8 mouse cellular contexts compared by ENCODE assay signal in genomic region chr12:12941129-12941504, GRCm38 (mm10). TPM values are rescaled to one million over a fixed set of nuclear protein-coding genes. Genes with fewer than 3 reads are reported as not detected.
DNase-seq lines count a peak whose midpoint lies in the region; ATAC-seq and TF ChIP-seq lines count a peak whose summit lies in the region.

No protein-coding gene starts in this region.

- H3K9me3 ChIP-seq in forebrain, embryonic 13.5 days (replicated peaks): no peaks in the 10 kb centered on the region
- no peaks in the 10 kb centered on the region for H3K9me3 ChIP-seq in intestine, postnatal 0 days (ENCODE audit: control insufficient read depth)
- H3K9me3 ChIP-seq in midbrain, embryonic 12.5 days: no peaks in the 10 kb centered on the region

- peak overlapping the region; percentile 62 for H3K4me3 ChIP-seq in lung, adult 2 months (replicated peaks; ENCODE audit: extremely low read depth, low read depth, low read length)
- H3K4me3 ChIP-seq in bone marrow macrophage, adult 2 months (ENCODE audit: insufficient read depth, low read length): peak overlapping the region; percentile 24; the same call in 1 of the 2 replicates
- peak overlapping the region; percentile 98 for H3K4me3 ChIP-seq in forebrain, embryonic 13.5 days
- H3K4me3 ChIP-seq in intestine, postnatal 0 days (ENCODE audit: low read depth, low read length): peak overlapping the region; percentile 82
- H3K4me3 ChIP-seq in midbrain, embryonic 12.5 days: peak overlapping the region; percentile 83
- H3K4me3 ChIP-seq in thymus, adult 2 months (ENCODE audit: control insufficient read depth, insufficient read depth, low read length): peak overlapping the region; percentile 64

- peak overlapping the region; percentile 91 for H3K4me2 ChIP-seq in forebrain, embryonic 13.5 days
- H3K4me2 ChIP-seq in intestine, postnatal 0 days (replicated peaks; ENCODE audit: low read depth): peak overlapping the region; percentile 94
- peak overlapping the region; percentile 92 for H3K4me2 ChIP-seq in midbrain, embryonic 12.5 days (replicated peaks)

- no peak for TF ChIP-seq CTCF in lung, adult 2 months (IDR thresholded peaks at IDR 0.05; ENCODE audit: insufficient read depth, low read length)
- TF ChIP-seq CTCF in bone marrow macrophage, adult 2 months (IDR thresholded peaks at IDR 0.05; ENCODE audit: low read depth, low read length): no peak
- no peak for TF ChIP-seq CTCF in intestine, postnatal 0 days (IDR thresholded peaks at IDR 0.05; ENCODE audit: low read depth)
- no peak for TF ChIP-seq CTCF in thymus, adult 2 months (IDR thresholded peaks at IDR 0.05; ENCODE audit: borderline replicate concordance, control insufficient read depth, extremely low read depth, insufficient read depth, low read length, poor library complexity)

- H3K27ac ChIP-seq in bone marrow macrophage, adult 2 months (ENCODE audit: insufficient read depth, low read depth, low read length): no peak overlapping the region
- peak overlapping the region; percentile 97 for H3K27ac ChIP-seq in forebrain, embryonic 13.5 days
- peak overlapping the region; percentile 80 for H3K27ac ChIP-seq in intestine, postnatal 0 days (ENCODE audit: low read depth, low read length)
- peak overlapping the region; percentile 96 for H3K27ac ChIP-seq in midbrain, embryonic 12.5 days (replicated peaks)
- no peak overlapping the region for H3K27ac ChIP-seq in thymus, adult 2 months (ENCODE audit: control insufficient read depth, insufficient read depth, low read length)

- 0% methylated on average over 20 of the region's 20 CpGs for WGBS in lung, adult 2 months
- WGBS in forebrain, embryonic 13.5 days: under 1% methylated on average over 20 of the region's 20 CpGs
- WGBS in intestine, postnatal 0 days: under 1% methylated on average over 20 of the region's 20 CpGs
- WGBS in midbrain, embryonic 12.5 days: 0% methylated on average over 20 of the region's 20 CpGs
- WGBS in thymus, adult 2 months: under 1% methylated on average over 20 of the region's 20 CpGs

- peaks cover 21% of the 10 kb centered on the region for H3K4me1 ChIP-seq in lung, adult 2 months (ENCODE audit: control insufficient read depth, insufficient read depth, low read length)
- no peaks in the 10 kb centered on the region; the same call in 1 of the 2 replicates for H3K4me1 ChIP-seq in bone marrow macrophage, adult 2 months (ENCODE audit: control insufficient read depth, insufficient read depth, low read length)
- peaks cover 26% of the 10 kb centered on the region for H3K4me1 ChIP-seq in forebrain, embryonic 13.5 days
- no peaks in the 10 kb centered on the region for H3K4me1 ChIP-seq in intestine, postnatal 0 days (replicated peaks; ENCODE audit: control insufficient read depth, insufficient read depth, low read length)
- peaks cover 30% of the 10 kb centered on the region for H3K4me1 ChIP-seq in midbrain, embryonic 12.5 days
- peaks cover 44% of the 10 kb centered on the region for H3K4me1 ChIP-seq in thymus, adult 2 months (replicated peaks; ENCODE audit: control insufficient read depth, insufficient read depth, low read length)

- peak overlapping the region; percentile 99 for H3K9ac ChIP-seq in forebrain, embryonic 13.5 days
- H3K9ac ChIP-seq in intestine, postnatal 0 days (ENCODE audit: low read depth, low read length): peak overlapping the region; percentile 62
- H3K9ac ChIP-seq in midbrain, embryonic 12.5 days (replicated peaks): peak overlapping the region; percentile 98

- ATAC-seq in forebrain, embryonic 13.5 days: no peak
- no peak for ATAC-seq in intestine, postnatal 0 days
- peak; percentile 0; the same call in 1 of the 2 replicates for ATAC-seq in midbrain, embryonic 12.5 days (ENCODE audit: low FRiP score, low read depth)

- peaks cover 29% of the 10 kb centered on the region for H3K36me3 ChIP-seq in forebrain, embryonic 13.5 days (ENCODE audit: poor library complexity, severe bottlenecking)
- H3K36me3 ChIP-seq in intestine, postnatal 0 days (ENCODE audit: control insufficient read depth, insufficient read depth): peaks cover 9% of the 10 kb centered on the region; the same call in 1 of the 2 replicates
- peaks cover 15% of the 10 kb centered on the region for H3K36me3 ChIP-seq in midbrain, embryonic 12.5 days
- no peaks in the 10 kb centered on the region for H3K36me3 ChIP-seq in thymus, adult 2 months (ENCODE audit: control insufficient read depth, insufficient read depth, low read length)

- DNase-seq in lung, adult 2 months: no peak
- DNase-seq in lung, postnatal 10 days: no peak
- DNase-seq in thymus, adult 2 months: peak; percentile 28
- DNase-seq in natural killer cell, adult 2 months (ENCODE audit: low spot score in 2 of 2): no peak

- no peak for TF ChIP-seq POLR2A in lung, adult 2 months (IDR thresholded peaks at IDR 0.05; ENCODE audit: borderline replicate concordance, extremely low read depth, low read depth, low read length)
- no peak for TF ChIP-seq POLR2A in bone marrow macrophage, adult 2 months (IDR thresholded peaks at IDR 0.05; ENCODE audit: borderline replicate concordance, low read depth, low read length)
- TF ChIP-seq POLR2A in thymus, adult 2 months (IDR thresholded peaks at IDR 0.05; ENCODE audit: control insufficient read depth, extremely low read depth, insufficient read depth, low read length, poor library complexity): no peak

- H3K27me3 ChIP-seq in forebrain, embryonic 13.5 days: no peaks in the 10 kb centered on the region
- no peaks in the 10 kb centered on the region for H3K27me3 ChIP-seq in intestine, postnatal 0 days (replicated peaks; ENCODE audit: control insufficient read depth, insufficient read depth, low read length)
- peaks cover 9% of the 10 kb centered on the region; the same call in 1 of the 2 replicates for H3K27me3 ChIP-seq in midbrain, embryonic 12.5 days
- peaks cover 9% of the 10 kb centered on the region for H3K27me3 ChIP-seq in thymus, adult 2 months (ENCODE audit: control insufficient read depth, insufficient read depth, low read length)

RNA-seq across cellular contexts. Expression of gene Mycn, which starts 0.6 kb away (rescaled TPM):
- polyA plus RNA-seq in lung, adult 2 months (2012; rRNA removed): 2.2 and 2.6 TPM in 2 replicates
- polyA plus RNA-seq in bone marrow macrophage, adult 2 months (2012; ENCODE audit: insufficient read depth, insufficient read length, missing spikeins): not detected in 2 replicates
- 110 and 114 TPM in 2 replicates for polyA plus RNA-seq in forebrain, embryonic 13.5 days (2015; fragmentation: Nextera tagmentation; extraction: Ambion mirVana)
- 18.2 and 21.3 TPM in 2 replicates for polyA plus RNA-seq in intestine, postnatal 0 days (2015; fragmentation: Nextera tagmentation; extraction: Ambion mirVana)
- 94.0 and 101 TPM in 2 replicates for polyA plus RNA-seq in midbrain, embryonic 12.5 days (2016; fragmentation: Nextera tagmentation; extraction: Ambion mirVana)
- polyA plus RNA-seq in thymus, adult 2 months (2012; rRNA removed): 2.9 and 3.4 TPM in 2 replicates

Comparison
In these comparisons a context has a peak if more than half of its experiments do, and no peak if none do; other contexts are left out.
1. H3K4me3 ChIP-seq: peak in every context shown above with its lines; median percentile 98 in forebrain, embryonic 13.5 days; 83 in midbrain, embryonic 12.5 days; 82 in intestine, postnatal 0 days; 64 in thymus, adult 2 months; 62 in lung, adult 2 months; 24 in bone marrow macrophage, adult 2 months.
2. H3K27ac ChIP-seq: peak in forebrain, embryonic 13.5 days (single experiment), intestine, postnatal 0 days (single experiment) and midbrain, embryonic 12.5 days (single experiment); none in bone marrow macrophage, adult 2 months (single experiment) and thymus, adult 2 months (single experiment).
3. Peak in every context shown above with its lines, with median percentiles within 50 percentile points of each other: H3K4me2 ChIP-seq and H3K9ac ChIP-seq.